Mouse (Mus musculus): ENCODE measurements at regions not wholly inside any gene's neighbourhood (a gene's known extent, or its start where the extent isn't known, plus 50 kb on each side); places are given as distances from the start of the nearest gene placed in this dataset.

- intact Hi-C loops (cut with DNase I): no loop called here
- DNase-seq: peak; percentile 64
Measured at GRCm38 (mm10) chr8:104050694-104051539, 50.5 kb upstream of the Cdh5 start.

DNA sequence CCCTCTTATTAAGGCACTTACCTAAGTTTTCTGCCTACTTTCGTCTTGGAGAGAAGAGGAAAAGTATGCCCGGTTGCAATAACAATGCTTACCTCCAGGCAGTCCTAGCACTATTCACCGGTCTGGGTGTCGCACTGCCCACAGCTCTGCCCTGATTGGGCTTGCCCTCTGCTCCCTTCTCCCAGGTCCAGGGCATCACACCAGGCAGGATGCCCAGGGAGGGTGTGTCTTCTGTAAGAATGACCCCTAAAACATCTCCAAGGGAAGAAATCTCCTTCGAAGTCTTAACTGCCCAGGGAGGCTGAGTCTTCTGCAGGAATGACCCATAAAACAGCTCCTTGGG, 49.9 kb upstream of the Cdh5 start:
- no peak for DNase-seq
- intact Hi-C loops (cut with DNase I): no loop called here
